Mouse (Mus musculus) spleen, adult 2 months (tissue): Measurements from ENCODE around the gene Akr1cl. TPM values are rescaled to one million over a fixed set of nuclear protein-coding genes. Genes with fewer than 3 reads are reported as not detected.

ENCODE experiments used
- DNase-seq, 2 experiments: peaks; one replicate each; pipeline versions ENCODE4 v3.0.0 to v3.0.0-alpha.2; 2012 to 2021; ENCODE audit warnings: low spot score in 2 of 2, low read depth in 1 of 2
- H3K27ac ChIP-seq: fragments of 200-500 bp; 2 replicates; pipeline ENCODE4 v1.5.1; 2012; ENCODE audit warnings: low read length, inconsistent platforms; ENCODE audit not compliant: insufficient read depth
- H3K27me3 ChIP-seq: fragments of 200-500 bp; 2 replicates; pipeline ENCODE4 v1.6.1; 2012; ENCODE audit warnings: mild to moderate bottlenecking, moderate library complexity, low read length, inconsistent platforms; ENCODE audit not compliant: control insufficient read depth, insufficient read depth
- H3K36me3 ChIP-seq: fragments of 200-500 bp; 2 replicates; pipeline ENCODE4 v1.6.1; 2012; ENCODE audit warnings: mild to moderate bottlenecking, low read length, inconsistent platforms; ENCODE audit not compliant: control insufficient read depth, insufficient read depth
- H3K4me1 ChIP-seq: fragments of 200-500 bp; 2 replicates; pipeline ENCODE4 v1.6.1; 2011; ENCODE audit warnings: inconsistent platforms; ENCODE audit not compliant: control insufficient read depth, insufficient read depth, insufficient read length
- H3K4me3 ChIP-seq: fragments of 200-500 bp; 2 replicates; pipeline ENCODE4 v1.5.1; 2011; ENCODE audit warnings: mild to moderate bottlenecking, inconsistent platforms; ENCODE audit not compliant: insufficient read depth, insufficient read length; ENCODE audit errors: extremely low read depth
- CTCF ChIP-seq: fragments of 200-500 bp; IDR thresholded peaks from 2 replicates; pipeline ENCODE4 v1.5.1; 2011; ENCODE audit warnings: mild to moderate bottlenecking, inconsistent platforms; ENCODE audit not compliant: insufficient read depth, insufficient read length, insufficient replicate concordance; ENCODE audit errors: extremely low read depth
- POLR2A ChIP-seq: fragments of 200-500 bp; IDR thresholded peaks from 2 replicates; pipeline ENCODE4 v1.6.1; 2011; ENCODE audit warnings: low read depth, low read length, inconsistent platforms
- WGBS: fragments of 180-500 bp; shearing (Covaris S2); methylation state at CpG from one replicate; pipeline ENCODE4 v1.1.7; 2018; 5-methylcytosine and 5-hydroxymethylcytosine counted together
- polyA plus RNA-seq: library from polyadenylated mRNA; depleted of rRNA; stranded (reverse); fragments of >200 nt; gene quantifications from 2 replicates; pipeline ENCODE4 v1.2.3, GENCODE M21; 2012

Akr1cl gene
- polyA plus RNA-seq, 1 experiment = 0.26 TPM

DNA sequence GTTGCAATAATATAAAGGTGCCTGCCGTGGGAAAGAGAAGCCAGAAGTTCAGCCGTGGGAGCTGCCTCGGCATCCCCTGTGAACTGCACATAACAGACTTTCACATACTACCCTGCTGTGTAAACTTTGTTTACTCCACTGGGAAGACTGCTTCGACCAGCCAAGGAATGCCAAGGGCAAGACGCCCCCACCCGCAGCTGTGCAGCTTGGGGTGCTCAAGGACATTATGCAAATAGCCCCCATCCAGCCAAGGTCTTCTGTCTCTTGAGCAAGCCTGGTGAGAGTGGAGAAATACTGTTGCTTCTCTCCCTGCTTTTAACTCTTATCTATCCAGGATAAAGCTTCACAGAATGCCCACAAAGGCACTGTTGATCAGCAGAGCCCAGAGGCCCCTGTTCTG, 8.2 kb upstream of the Akr1cl start:
- TF ChIP-seq POLR2A = no peak
- no peak for TF ChIP-seq CTCF
- DNase-seq = no peak
- Histone ChIP-seq H3K27ac (no peak overlapping the region), H3K4me1 (no peaks in the 10 kb centered on the region), H3K27me3 (no peaks in the 10 kb centered on the region), H3K36me3 (no peaks in the 10 kb centered on the region), H3K4me3 (no peak overlapping the region)
- 85% methylated on average over 6 of the region's 6 CpGs for WGBS

DNA sequence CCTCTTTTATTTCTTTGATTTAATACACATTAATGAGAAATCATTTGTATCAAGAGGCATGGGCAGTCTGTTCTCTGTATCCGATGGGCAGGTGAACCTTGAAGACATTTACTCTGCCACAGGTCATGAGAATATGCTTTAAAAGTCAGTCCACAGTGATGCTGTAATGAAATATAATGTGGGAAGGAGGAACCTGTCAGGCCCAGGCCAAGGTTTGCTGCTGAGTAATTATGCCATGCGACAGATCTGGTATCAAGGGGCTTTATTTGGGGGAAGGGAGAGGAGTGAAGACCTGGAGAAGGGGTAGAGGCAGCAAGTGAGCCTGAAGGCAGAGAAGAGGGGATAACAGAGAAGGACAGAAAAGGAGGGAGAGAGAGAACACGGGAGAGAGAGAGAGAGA, 7.1 kb upstream of the Akr1cl start:
- DNase-seq = no peak
- no peaks in the 10 kb centered on the region for H3K36me3 ChIP-seq
- WGBS = 81% methylated on average over 3 of the region's 3 CpGs
- no peak overlapping the region for H3K27ac ChIP-seq
- no peak for TF ChIP-seq CTCF
- H3K27me3 ChIP-seq = no peaks in the 10 kb centered on the region
- H3K4me1 ChIP-seq = no peaks in the 10 kb centered on the region
- no peak overlapping the region for H3K4me3 ChIP-seq

DNA sequence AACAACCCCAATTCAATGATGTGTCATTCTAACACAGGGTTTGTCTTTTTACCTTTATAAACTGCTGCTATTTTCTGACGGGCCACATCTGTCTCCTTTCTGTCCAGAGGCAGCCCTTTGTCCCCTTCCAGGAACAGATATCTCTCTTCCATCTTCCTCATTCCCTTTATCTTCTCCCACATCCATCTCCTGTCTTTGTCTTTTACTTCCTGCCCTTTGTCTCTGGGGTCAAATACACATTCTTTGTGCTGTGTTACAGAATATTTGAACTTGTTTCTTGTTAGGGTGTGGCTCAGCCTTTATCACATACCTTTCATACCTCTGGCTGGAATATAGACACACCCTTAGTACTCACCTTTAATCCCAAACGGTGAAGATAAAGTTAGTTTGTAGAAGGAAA, 5.0 kb upstream of the Akr1cl start:
- Histone ChIP-seq H3K36me3 (no peaks in the 10 kb centered on the region), H3K4me3 (no peak overlapping the region), H3K4me1 (no peaks in the 10 kb centered on the region), H3K27ac (no peak overlapping the region), H3K27me3 (no peaks in the 10 kb centered on the region)
- 68% methylated on average over 2 of the region's 2 CpGs for WGBS
- DNase-seq = no peak
- TF ChIP-seq POLR2A (no peak), CTCF (no peak)

DNA sequence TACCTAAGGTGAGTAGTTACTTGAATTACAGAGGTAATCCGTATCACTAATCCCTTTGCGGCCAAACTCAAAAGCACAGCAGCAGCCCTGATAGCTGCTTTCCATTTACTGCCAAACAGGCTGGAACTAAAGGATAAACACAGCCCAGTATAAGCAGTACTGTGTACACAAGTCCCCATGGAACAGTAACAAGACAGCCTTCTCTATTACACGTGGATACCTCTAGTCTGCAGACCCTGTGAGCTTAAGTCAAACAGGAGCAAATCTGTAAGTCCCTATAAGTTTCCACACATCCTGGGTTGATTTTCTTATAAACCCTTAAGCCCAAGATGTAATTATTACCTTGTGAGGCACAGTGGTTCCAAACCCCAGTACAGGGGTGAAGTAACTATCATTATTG, 3.0 kb upstream of the Akr1cl start:
- no peaks in the 10 kb centered on the region for H3K27me3 ChIP-seq
- no peak for DNase-seq
- no peaks in the 10 kb centered on the region for H3K4me1 ChIP-seq
- H3K36me3 ChIP-seq = no peaks in the 10 kb centered on the region
- no peak overlapping the region for H3K4me3 ChIP-seq
- TF ChIP-seq POLR2A = no peak
- TF ChIP-seq CTCF = no peak
- H3K27ac ChIP-seq = no peak overlapping the region
- WGBS = 68% methylated on average over 3 of the region's 3 CpGs

DNA sequence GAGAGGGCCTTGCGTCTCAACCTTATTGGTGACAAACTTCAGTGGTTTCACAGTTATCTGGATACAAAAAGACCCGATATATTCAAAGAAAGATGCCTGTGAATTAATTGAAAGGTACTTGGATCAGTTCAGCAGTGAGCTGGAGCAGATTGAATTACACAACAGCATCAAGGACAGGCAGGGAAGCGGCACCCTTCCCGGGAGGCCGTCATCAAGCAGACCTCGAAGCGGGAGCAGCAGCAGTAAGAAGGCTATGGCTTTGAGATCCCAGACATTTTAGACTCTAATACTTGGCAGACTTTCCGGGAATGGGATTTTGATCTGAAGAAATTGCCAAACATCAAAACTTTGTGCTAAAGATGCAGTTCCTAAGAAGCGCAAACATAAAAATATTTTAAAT, 4.4 kb downstream of the Akr1cl start:
- no peak overlapping the region for H3K4me3 ChIP-seq
- no peaks in the 10 kb centered on the region for H3K36me3 ChIP-seq
- 82% methylated on average over 9 of the region's 9 CpGs for WGBS
- no peak for DNase-seq
- no peak overlapping the region for H3K27ac ChIP-seq
- H3K27me3 ChIP-seq = no peaks in the 10 kb centered on the region
- H3K4me1 ChIP-seq = no peaks in the 10 kb centered on the region
- no peak for TF ChIP-seq CTCF
- no peak for TF ChIP-seq POLR2A

DNA sequence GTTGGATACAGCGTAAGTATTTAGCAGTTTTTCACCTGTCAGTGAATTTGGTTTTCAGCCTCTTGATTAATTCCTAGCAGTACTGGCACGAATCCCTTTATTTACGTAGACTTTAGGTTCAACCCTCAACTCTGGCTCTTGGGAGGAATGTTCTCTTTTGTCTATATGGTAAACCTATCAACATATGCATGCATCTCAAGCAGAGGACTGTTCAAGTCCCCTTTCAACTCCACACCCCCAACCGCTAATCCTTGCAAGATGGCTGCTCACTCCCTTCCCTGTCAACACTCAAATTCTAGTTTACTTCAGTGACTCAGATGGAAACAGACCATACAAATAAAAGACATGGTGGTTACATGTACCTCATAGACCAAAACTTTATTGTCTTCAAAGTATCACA, 19.8 kb downstream of the Akr1cl start:
- Histone ChIP-seq H3K4me3 (no peak overlapping the region), H3K36me3 (no peaks in the 10 kb centered on the region), H3K4me1 (no peaks in the 10 kb centered on the region), H3K27me3 (no peaks in the 10 kb centered on the region), H3K27ac (no peak overlapping the region)
- no peak for DNase-seq
- WGBS = 85% methylated on average over 4 of the region's 4 CpGs
- no peak for TF ChIP-seq CTCF
- no peak for TF ChIP-seq POLR2A

DNA sequence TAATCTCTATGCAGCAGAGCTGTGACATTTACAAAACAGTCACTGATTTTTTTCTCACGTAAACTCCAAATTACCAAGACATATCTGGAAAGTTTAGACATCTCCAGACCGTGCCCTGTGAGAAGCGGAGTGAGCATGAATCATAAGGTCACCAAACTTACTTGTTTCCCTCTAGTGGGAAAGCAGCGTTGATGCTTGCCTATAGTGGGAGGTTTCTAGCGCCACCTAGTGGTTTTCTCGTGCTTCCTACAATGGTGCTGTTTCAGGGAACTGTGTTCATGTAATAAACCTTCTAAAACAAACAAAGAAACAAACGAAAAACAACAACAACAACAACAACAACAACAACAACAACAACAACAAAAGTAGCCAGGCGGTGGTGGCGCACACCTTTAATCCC, 22.4 kb downstream of the Akr1cl start:
- TF ChIP-seq POLR2A (no peak), CTCF (peak; percentile 71; the same call in 1 of the 2 replicates)
- 16% methylated on average over 9 of the region's 9 CpGs for WGBS
- Histone ChIP-seq H3K27ac (no peak overlapping the region), H3K36me3 (no peaks in the 10 kb centered on the region), H3K4me1 (no peaks in the 10 kb centered on the region), H3K27me3 (no peaks in the 10 kb centered on the region), H3K4me3 (no peak overlapping the region)
- DNase-seq = peak; percentile 34 to 59

DNA sequence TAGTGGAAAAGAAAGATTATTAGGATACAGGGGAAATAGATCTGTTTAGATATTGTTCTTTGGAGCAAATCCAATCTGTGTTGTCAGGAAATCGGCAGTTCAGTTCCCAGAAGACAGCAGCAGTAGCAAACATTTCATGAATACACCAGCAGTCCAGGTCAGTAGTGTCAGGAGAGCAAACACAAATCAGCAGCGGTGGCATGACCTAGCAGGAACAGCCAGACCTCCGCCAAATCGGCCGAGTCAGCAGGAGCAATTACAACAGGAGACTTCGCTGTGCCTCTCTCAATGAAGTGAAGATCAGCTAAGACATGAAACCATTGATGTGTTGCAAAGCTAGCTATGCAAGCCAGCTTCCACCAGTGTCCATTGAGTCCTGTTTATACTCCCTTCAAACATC, 27.0 kb downstream of the Akr1cl start:
- no peaks in the 10 kb centered on the region for H3K27me3 ChIP-seq
- WGBS = 90% methylated on average over 6 of the region's 6 CpGs
- DNase-seq = no peak
- no peak overlapping the region for H3K27ac ChIP-seq
- no peak overlapping the region for H3K4me3 ChIP-seq
- TF ChIP-seq POLR2A = no peak
- no peaks in the 10 kb centered on the region for H3K4me1 ChIP-seq
- no peaks in the 10 kb centered on the region for H3K36me3 ChIP-seq
